In the genomic region with DNA sequence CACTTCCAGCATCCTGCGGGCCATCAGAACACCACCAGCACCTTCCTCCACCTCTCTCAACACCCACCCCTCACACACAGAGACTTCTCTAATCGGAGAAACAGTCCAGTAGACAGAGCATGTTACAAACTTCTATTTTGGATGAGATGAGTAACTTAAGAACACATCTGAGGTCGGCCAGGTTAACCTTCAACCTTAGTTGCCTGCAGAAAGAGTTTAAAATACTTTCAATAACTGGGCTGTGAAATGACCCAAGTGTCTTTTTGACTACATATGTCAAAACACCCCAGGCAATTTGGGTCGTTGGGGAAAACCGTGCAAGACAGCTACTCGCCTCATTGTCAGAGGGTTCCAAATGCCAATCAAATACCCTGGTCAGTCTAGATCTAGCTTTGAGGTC, we compare ENCODE assay signal across 24 mouse cellular contexts. TPM values are rescaled to one million over a fixed set of nuclear protein-coding genes. Genes with fewer than 3 reads are reported as not detected.
DNase-seq lines count a peak whose midpoint lies in the region; ATAC-seq and TF ChIP-seq lines count a peak whose summit lies in the region.
"Had no signal": no experiment of that assay in that cellular context is flagged by ENCODE, and none has a peak within 500 bp of the region (broad histone marks: within the 10 kb centered on the region; RNA-seq: fewer than 3 reads in every experiment).

No protein-coding gene starts in this region.

- no peak overlapping the region for H3K4me2 ChIP-seq in kidney, embryonic 16.5 days (replicated peaks; ENCODE audit: low read depth, low read length)
- H3K4me2 ChIP-seq in stomach, postnatal 0 days (replicated peaks; ENCODE audit: low read depth) = no peak overlapping the region
- H3K4me2 ChIP-seq in forebrain, embryonic 12.5 days = no peak overlapping the region
- H3K4me2 ChIP-seq: hindbrain, embryonic 13.5 days; liver, embryonic 12.5 days; midbrain, embryonic 13.5 days had no signal

- H3K4me1 ChIP-seq in heart, embryonic 10.5 days = peaks cover 62% of the 10 kb centered on the region
- H3K4me1 ChIP-seq in kidney, embryonic 16.5 days (ENCODE audit: insufficient read depth, low read length) = peaks cover 43% of the 10 kb centered on the region
- H3K4me1 ChIP-seq in stomach, postnatal 0 days (replicated peaks; ENCODE audit: control insufficient read depth, insufficient read depth) = peaks cover 5% of the 10 kb centered on the region; the same call in 1 of the 2 replicates
- peaks cover 24% of the 10 kb centered on the region for H3K4me1 ChIP-seq in forebrain, embryonic 12.5 days
- H3K4me1 ChIP-seq: liver, embryonic 12.5 days had no signal

- 73% methylated on average over 6 of the region's 6 CpGs for whole genome bisulfite sequencing in heart, embryonic 10.5 days
- WGBS in kidney, embryonic 16.5 days = 54% methylated on average over 6 of the region's 6 CpGs
- WGBS in stomach, postnatal 0 days = 74% methylated on average over 6 of the region's 6 CpGs
- 66% methylated on average over 6 of the region's 6 CpGs for WGBS in forebrain, embryonic 12.5 days

- H3K4me3 ChIP-seq in heart, embryonic 10.5 days = no peak overlapping the region
- H3K4me3 ChIP-seq in kidney, embryonic 16.5 days (ENCODE audit: low read length) = no peak overlapping the region
- no peak overlapping the region for H3K4me3 ChIP-seq in stomach, postnatal 0 days (ENCODE audit: low read depth, low read length)
- H3K4me3 ChIP-seq in forebrain, embryonic 12.5 days (replicated peaks) = no peak overlapping the region
- H3K4me3 ChIP-seq: erythroblast, embryonic 14.5 days; hindbrain, embryonic 13.5 days; liver, embryonic 12.5 days; megakaryocyte, embryonic 14.5 days; midbrain, embryonic 13.5 days had no signal

- no peaks in the 10 kb centered on the region for H3K9me3 ChIP-seq in heart, embryonic 10.5 days
- no peaks in the 10 kb centered on the region for H3K9me3 ChIP-seq in kidney, embryonic 16.5 days (ENCODE audit: low read length)
- no peaks in the 10 kb centered on the region for H3K9me3 ChIP-seq in stomach, postnatal 0 days (ENCODE audit: control insufficient read depth, low read length)
- no peaks in the 10 kb centered on the region for H3K9me3 ChIP-seq in forebrain, embryonic 12.5 days
- H3K9me3 ChIP-seq: hindbrain, embryonic 13.5 days; liver, embryonic 12.5 days; megakaryocyte, embryonic 14.5 days; midbrain, embryonic 13.5 days had no signal

- H3K36me3 ChIP-seq in heart, embryonic 10.5 days = no peaks in the 10 kb centered on the region
- H3K36me3 ChIP-seq in kidney, embryonic 16.5 days (ENCODE audit: insufficient read depth, low read length) = no peaks in the 10 kb centered on the region
- H3K36me3 ChIP-seq in stomach, postnatal 0 days (ENCODE audit: control insufficient read depth, insufficient read depth, low read length) = no peaks in the 10 kb centered on the region
- no peaks in the 10 kb centered on the region for H3K36me3 ChIP-seq in forebrain, embryonic 12.5 days (replicated peaks)
- H3K36me3 ChIP-seq: hindbrain, embryonic 13.5 days; liver, embryonic 12.5 days; midbrain, embryonic 13.5 days had no signal

- TF ChIP-seq CTCF in stomach, postnatal 0 days (IDR thresholded peaks at IDR 0.05; ENCODE audit: low read depth) = no peak

- ATAC-seq in kidney, embryonic 16.5 days (ENCODE audit: low FRiP score, low TSS enrichment) = no peak
- no peak for ATAC-seq in stomach, postnatal 0 days (ENCODE audit: low FRiP score, low TSS enrichment)
- no peak for ATAC-seq in forebrain, embryonic 12.5 days (ENCODE audit: low FRiP score)
- ATAC-seq: CD4-positive, CD25-positive, alpha-beta regulatory T cell, adult 4 months; forebrain, embryonic 14.5 days; liver, embryonic 12.5 days; liver, postnatal 0 days; lung, postnatal 0 days; midbrain, embryonic 13.5 days had no signal

- peak overlapping the region; percentile 80; the same call in 1 of the 2 replicates for H3K27ac ChIP-seq in heart, embryonic 10.5 days
- H3K27ac ChIP-seq in kidney, embryonic 16.5 days (ENCODE audit: low read length) = peak overlapping the region; percentile 76
- H3K27ac ChIP-seq in stomach, postnatal 0 days (replicated peaks) = no peak overlapping the region
- no peak overlapping the region for H3K27ac ChIP-seq in forebrain, embryonic 12.5 days
- H3K27ac ChIP-seq: liver, embryonic 12.5 days; midbrain, embryonic 13.5 days had no signal

- no peak overlapping the region for H3K9ac ChIP-seq in kidney, embryonic 16.5 days (replicated peaks; ENCODE audit: low read length)
- H3K9ac ChIP-seq in stomach, postnatal 0 days (ENCODE audit: low read length) = no peak overlapping the region
- no peak overlapping the region for H3K9ac ChIP-seq in forebrain, embryonic 12.5 days
- H3K9ac ChIP-seq: hindbrain, embryonic 13.5 days; liver, embryonic 12.5 days; liver, postnatal 0 days; midbrain, embryonic 13.5 days had no signal

- no peak for TF ChIP-seq EP300 in stomach, postnatal 0 days (optimal IDR thresholded peaks at IDR 0.05)

- no peak for DNase-seq in heart, embryonic 10.5 days (ENCODE audit: low spot score)
- no peak for DNase-seq in heart, adult 11 months
- DNase-seq in kidney, adult 8-10 months = peak; percentile 61 to 62
- DNase-seq in kidney, postnatal 14 days = no peak
- peak; percentile 5 for DNase-seq in stomach, postnatal 0 days (ENCODE audit: low spot score)
- DNase-seq: adrenal gland, postnatal 25 days; cerebellum, adult 11-12 months; cerebellum, adult 9-11 months; gastrocnemius, postnatal 36 days; heart, postnatal 4 days; layer of hippocampus, postnatal 36 days; left cerebral cortex, postnatal 4 days; liver, postnatal 0 days; lung, postnatal 4 days had no signal

- no peaks in the 10 kb centered on the region for H3K27me3 ChIP-seq in heart, embryonic 10.5 days (ENCODE audit: insufficient read depth, poor library complexity, severe bottlenecking)
- H3K27me3 ChIP-seq in kidney, embryonic 16.5 days (ENCODE audit: insufficient read depth, low read length) = no peaks in the 10 kb centered on the region
- H3K27me3 ChIP-seq in stomach, postnatal 0 days (ENCODE audit: control insufficient read depth, insufficient read depth, low read length) = no peaks in the 10 kb centered on the region
- peaks cover 34% of the 10 kb centered on the region for H3K27me3 ChIP-seq in forebrain, embryonic 12.5 days
- H3K27me3 ChIP-seq: hindbrain, embryonic 13.5 days; midbrain, embryonic 13.5 days had no signal

RNA-seq across cellular contexts. Expression of gene Itgb6, which starts 10.0 kb away (rescaled TPM):
- 0.34 and 0.46 TPM in 2 replicates for polyA plus RNA-seq in heart, embryonic 10.5 days (2016; fragmentation: Nextera tagmentation; extraction: Ambion mirVana)
- 25.6 and 26.6 TPM in 2 replicates for polyA plus RNA-seq in kidney, embryonic 16.5 days (2015; fragmentation: Nextera tagmentation; extraction: Ambion mirVana)
- 8.5 and 8.6 TPM in 2 replicates for polyA plus RNA-seq in stomach, postnatal 0 days (2015; fragmentation: Nextera tagmentation; extraction: Ambion mirVana)
- 0.20 and 0.47 TPM in 2 replicates for polyA plus RNA-seq in forebrain, embryonic 12.5 days (2016; fragmentation: Nextera tagmentation; extraction: Ambion mirVana)
- polyA plus RNA-seq: erythroblast, embryonic 14.5 days; midbrain, embryonic 13.5 days had no signal

Comparison
In these comparisons a context has a peak if more than half of its experiments do, and no peak if none do; other contexts are left out.
1. DNase-seq: peak in kidney, adult 8-10 months (2 of 2) and stomach, postnatal 0 days (single experiment); none in heart, embryonic 10.5 days (single experiment), heart, adult 11 months (single experiment) and kidney, postnatal 14 days (single experiment).
2. H3K27ac ChIP-seq: peak in heart, embryonic 10.5 days (single experiment) and kidney, embryonic 16.5 days (single experiment); none in stomach, postnatal 0 days (single experiment) and forebrain, embryonic 12.5 days (single experiment).